Comparison of ENCODE assay signal across 16 mouse cellular contexts in genomic region chr1:84843366-84843765, GRCm38 (mm10).
"Had no signal": no experiment of that assay in that cellular context is flagged by ENCODE, and none has a peak within 500 bp of the region (broad histone marks: within the 10 kb centered on the region; RNA-seq: fewer than 3 reads in every experiment).

No protein-coding gene starts in this region.

- H3K36me3 ChIP-seq: neural tube, embryonic 13.5 days; neural tube, embryonic 15.5 days; stomach, embryonic 15.5 days had no signal

- H3K9me3 ChIP-seq: neural tube, embryonic 13.5 days; neural tube, embryonic 15.5 days; stomach, embryonic 15.5 days had no signal

- H3K27ac ChIP-seq: neural tube, embryonic 13.5 days; neural tube, embryonic 15.5 days; stomach, embryonic 15.5 days; stomach, postnatal 0 days had no signal

- H3K9ac ChIP-seq: neural tube, embryonic 13.5 days; neural tube, embryonic 15.5 days; stomach, embryonic 15.5 days had no signal

- H3K4me1 ChIP-seq: stomach, embryonic 15.5 days had no signal

- H3K4me2 ChIP-seq: neural tube, embryonic 13.5 days; neural tube, embryonic 15.5 days; stomach, embryonic 15.5 days had no signal

- H3K27me3 ChIP-seq: neural tube, embryonic 13.5 days; neural tube, embryonic 15.5 days; stomach, embryonic 15.5 days had no signal

- DNase-seq: retina, postnatal 1 day; right cerebral cortex, adult 18-20 months; right cerebral cortex, postnatal 14 days; right cerebral cortex, postnatal 25 days; right cerebral cortex, postnatal 4 days; spleen, adult 18-20 months; thymus, adult 18-20 months; thymus, adult 2 months; thymus, postnatal 14 days; thymus, postnatal 25 days; thymus, postnatal 36 days; thymus, postnatal 4 days had no signal

- H3K4me3 ChIP-seq: neural tube, embryonic 13.5 days; neural tube, embryonic 15.5 days; stomach, embryonic 15.5 days had no signal
